Mouse (Mus musculus) bone marrow, adult 2 months (tissue): ENCODE data around the gene Ebp.

ENCODE experiments used
- CTCF ChIP-seq: fragments of 200-500 bp; IDR thresholded peaks from 2 replicates; pipeline ENCODE4 v1.5.1; 2011; ENCODE audit warnings: low read length, control low read depth; ENCODE audit not compliant: control insufficient read depth, insufficient read depth
- POLR2A ChIP-seq: fragments of 200-500 bp; IDR thresholded peaks from 2 replicates; pipeline ENCODE4 v1.6.1; 2011; ENCODE audit warnings: low read depth, mild to moderate bottlenecking, control low read depth, low read length, borderline replicate concordance; ENCODE audit not compliant: control insufficient read depth

DNA sequence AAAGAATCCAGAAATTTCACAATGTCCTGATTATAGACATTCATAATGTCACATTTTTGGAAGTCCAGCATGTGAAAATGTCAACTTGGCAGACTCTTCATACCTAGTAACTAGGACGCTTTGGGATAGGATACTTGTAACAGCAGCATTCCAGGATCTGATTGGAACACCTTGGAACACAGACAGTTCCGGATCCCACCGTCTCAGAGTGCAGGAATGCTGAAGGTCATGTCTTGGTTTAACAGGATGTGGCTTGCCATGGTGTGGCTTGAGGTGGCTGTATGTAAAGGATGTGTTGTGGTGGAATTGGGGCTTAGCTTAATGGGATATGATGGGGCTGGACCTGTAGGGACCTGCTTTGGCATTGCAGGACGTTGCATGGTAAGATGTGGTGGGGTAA, 11.8 kb upstream of the Ebp start:
- TF ChIP-seq POLR2A (no peak), CTCF (no peak)
